Mouse (Mus musculus) ES-E14 (cell line): ENCODE results near the gene Cacng5. TPM values are rescaled to one million over a fixed set of nuclear protein-coding genes. Genes with fewer than 3 reads are reported as not detected.

Experiments
- DNase-seq: peaks from one replicate; pipeline ENCODE4 v3.0.0-alpha.2; 2013; ENCODE audit warnings: low read depth, low spot score
- H3K27ac ChIP-seq: 2 replicates; pipeline ENCODE4 v1.5.1; 2012; ENCODE audit warnings: low read depth, mild to moderate bottlenecking, low read length, moderate library complexity, mixed read lengths; ENCODE audit not compliant: poor library complexity, insufficient read depth, severe bottlenecking
- H3K36me3 ChIP-seq: 2 replicates; pipeline ENCODE4 v1.6.1; 2012; ENCODE audit warnings: mild to moderate bottlenecking, low read length, moderate library complexity, mixed read lengths; ENCODE audit not compliant: control insufficient read depth, poor library complexity, insufficient read depth, severe bottlenecking
- H3K4me1 ChIP-seq, 2 experiments: fragments of 150-350 bp in 1 of 2; sonication (generic) in 1 of 2; 2 replicates each; pipeline ENCODE4 v1.6.1; 2012; ENCODE audit warnings: low read length in 2 of 2, mild to moderate bottlenecking in 1 of 2, mixed read lengths in 1 of 2; ENCODE audit not compliant: control insufficient read depth in 2 of 2, insufficient read depth in 2 of 2, poor library complexity in 1 of 2
- H3K4me3 ChIP-seq, 2 experiments: fragments of 150-350 bp in 1 of 2; sonication (generic) in 1 of 2; 2 replicates each; pipeline ENCODE4 v1.5.1; 2012; ENCODE audit warnings: low read length in 2 of 2, low read depth in 1 of 2, mild to moderate bottlenecking in 1 of 2, mixed read lengths in 1 of 2; ENCODE audit not compliant: insufficient read depth in 1 of 2, poor library complexity in 1 of 2, severe bottlenecking in 1 of 2
- H3K9ac ChIP-seq: 2 replicates; pipeline ENCODE4 v1.6.1; 2012; ENCODE audit warnings: low read depth, mild to moderate bottlenecking, low read length, mixed read lengths; ENCODE audit not compliant: poor library complexity, insufficient read depth, severe bottlenecking
- H3K9me3 ChIP-seq: fragments of 150-350 bp; sonication (generic); 2 replicates; pipeline ENCODE4 v1.6.1; 2012; ENCODE audit warnings: low read depth, mild to moderate bottlenecking, low read length; ENCODE audit not compliant: control insufficient read depth, insufficient read depth
- CHD2 ChIP-seq: IDR thresholded peaks from 2 replicates; pipeline ENCODE4 v1.6.1; 2014; ENCODE audit warnings: mild to moderate bottlenecking, low read depth, low read length, inconsistent platforms
- HCFC1 ChIP-seq: IDR thresholded peaks from 2 replicates; pipeline ENCODE4 v1.6.1; 2012; ENCODE audit warnings: low read length, inconsistent platforms, borderline replicate concordance; ENCODE audit not compliant: insufficient read depth
- MAFK ChIP-seq: IDR thresholded peaks from 2 replicates; pipeline ENCODE4 v1.6.1; 2014; ENCODE audit warnings: mild to moderate bottlenecking, low read depth, low read length, inconsistent platforms; ENCODE audit not compliant: insufficient read depth
- ZC3H11A ChIP-seq: IDR thresholded peaks from 2 replicates; pipeline ENCODE4 v1.6.1; 2012; ENCODE audit warnings: low read depth, mild to moderate bottlenecking, inconsistent platforms, low read length, borderline replicate concordance
- ZNF384 ChIP-seq: IDR thresholded peaks from 2 replicates; pipeline ENCODE4 v1.6.1; 2012; ENCODE audit warnings: low read depth, low read length, inconsistent platforms
- in situ Hi-C, 2 experiments: fragments of 600-800 bp; cut with MboI; formaldehyde crosslinking; loops; one replicate each; pipeline ENCODE4 v1.15.1; 2025; ENCODE audit warnings: low sequenced_read_pairs in 2 of 2, inconsistent platforms in 1 of 2; ENCODE audit not compliant: unreplicated experiment in 2 of 2
- total RNA-seq: library from RNA; depleted of rRNA; stranded (reverse); fragments of 300-350 nt; gene quantifications from 2 replicates; pipeline ENCODE4 v1.2.3, GENCODE M21; 2012; rRNA removed

Gene Cacng5
- 0.40 and 0.63 TPM in 2 replicates for total RNA-seq

DNA sequence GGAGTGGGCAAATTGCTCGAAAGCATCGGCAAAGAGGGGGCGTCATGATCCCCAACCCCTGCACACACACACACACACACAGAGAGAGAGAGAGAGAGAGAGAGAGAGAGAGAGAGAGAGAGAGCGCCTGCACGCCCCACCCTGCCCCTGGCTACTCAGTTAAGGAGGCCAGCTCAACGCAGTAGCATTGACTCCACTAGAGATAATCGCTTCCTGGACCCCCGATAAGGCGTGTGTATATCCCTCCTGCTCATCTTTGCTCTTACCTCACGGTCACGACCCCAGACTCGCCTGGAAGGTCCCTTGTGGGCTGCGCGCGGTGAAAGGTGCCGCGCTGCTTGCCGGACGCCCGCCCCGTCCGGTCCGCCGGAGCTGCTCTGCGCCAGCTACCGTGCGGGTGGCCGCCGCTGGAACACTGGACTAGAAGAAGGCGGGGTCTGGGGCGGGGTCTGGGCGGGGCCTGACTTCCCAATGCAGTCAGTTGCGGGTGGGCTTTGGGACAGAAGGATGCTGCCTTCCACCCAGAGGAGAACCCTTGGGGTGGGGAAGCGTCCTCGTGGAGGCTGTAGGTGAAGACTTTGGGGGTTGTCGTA, at the start of gene Cacng5:
TSS of gene Cacng5 (minus strand) at position 422 of the 593 bp plus-strand sequence.
- peak within 1 kb of the TSS; percentile 62 for H3K9ac ChIP-seq
- H3K27ac ChIP-seq = no peak within 1 kb of the TSS
- TF ChIP-seq ZNF384 = no peak
- TF ChIP-seq MAFK = no peak
- no peak for TF ChIP-seq HCFC1
- no peak for TF ChIP-seq ZC3H11A
- no peak for TF ChIP-seq CHD2
- no peak for DNase-seq
- H3K36me3 ChIP-seq = no peaks in the 10 kb centered on the region
- H3K9me3 ChIP-seq = no peaks in the 10 kb centered on the region
- in situ Hi-C loops = no loop called here
- H3K4me3 ChIP-seq = peak within 1 kb of the TSS; percentile 78 to 89
- H3K4me1 ChIP-seq = peaks cover 0 to 6% of the 10 kb centered on the region in 2 experiments; a peak in 2 of 4 replicates

DNA sequence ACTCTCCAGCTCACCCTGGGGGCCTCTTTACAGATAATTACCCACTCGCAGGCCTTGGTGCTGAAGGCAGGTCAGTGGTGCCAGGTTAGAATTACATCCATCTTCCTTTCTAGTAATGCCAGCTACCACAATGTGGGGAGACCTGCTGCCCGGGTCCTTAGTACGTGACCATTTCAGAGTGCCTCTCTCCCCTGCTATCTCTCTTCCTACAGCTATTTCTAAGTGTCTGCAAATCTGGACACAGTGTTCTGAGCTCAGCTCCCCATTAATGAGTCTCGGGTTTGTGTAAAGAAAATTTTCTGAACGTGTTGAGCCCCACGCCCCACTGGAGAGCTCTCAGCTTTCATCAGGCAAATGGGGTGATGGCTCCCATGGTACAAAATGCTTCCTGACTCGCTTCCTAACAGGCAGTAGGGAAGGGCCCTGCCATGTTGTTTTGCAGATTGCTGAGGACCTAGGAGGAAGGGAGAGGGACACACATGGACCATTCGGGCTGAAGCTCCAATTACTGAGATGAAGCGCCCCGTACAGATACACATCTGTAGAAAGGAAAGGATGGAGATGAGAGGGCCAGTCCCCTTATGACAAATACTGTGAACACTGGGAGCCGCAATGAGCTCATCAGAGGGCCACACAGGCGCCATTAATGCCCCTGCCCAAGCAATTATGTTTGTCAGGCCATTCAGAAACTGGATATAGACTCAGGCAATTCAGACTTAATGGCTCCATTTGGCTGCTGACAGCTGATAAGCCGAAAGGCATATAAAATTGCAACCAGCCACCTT, 42.9 kb upstream of the Cacng5 start:
- TF ChIP-seq HCFC1 = no peak
- TF ChIP-seq CHD2 = no peak
- no peak for TF ChIP-seq ZC3H11A
- no peak for TF ChIP-seq MAFK
- TF ChIP-seq ZNF384 = no peak
- H3K9me3 ChIP-seq = peaks cover 1% of the 10 kb centered on the region; the same call in 1 of the 2 replicates
- H3K36me3 ChIP-seq = peaks cover 5% of the 10 kb centered on the region; the same call in 1 of the 2 replicates
- no peak overlapping the region for H3K4me3 ChIP-seq
- DNase-seq = no peak
- H3K9ac ChIP-seq = no peak overlapping the region
- in situ Hi-C loops = no loop called here
- H3K27ac ChIP-seq = no peak overlapping the region
- H3K4me1 ChIP-seq = no peaks in the 10 kb centered on the region

DNA sequence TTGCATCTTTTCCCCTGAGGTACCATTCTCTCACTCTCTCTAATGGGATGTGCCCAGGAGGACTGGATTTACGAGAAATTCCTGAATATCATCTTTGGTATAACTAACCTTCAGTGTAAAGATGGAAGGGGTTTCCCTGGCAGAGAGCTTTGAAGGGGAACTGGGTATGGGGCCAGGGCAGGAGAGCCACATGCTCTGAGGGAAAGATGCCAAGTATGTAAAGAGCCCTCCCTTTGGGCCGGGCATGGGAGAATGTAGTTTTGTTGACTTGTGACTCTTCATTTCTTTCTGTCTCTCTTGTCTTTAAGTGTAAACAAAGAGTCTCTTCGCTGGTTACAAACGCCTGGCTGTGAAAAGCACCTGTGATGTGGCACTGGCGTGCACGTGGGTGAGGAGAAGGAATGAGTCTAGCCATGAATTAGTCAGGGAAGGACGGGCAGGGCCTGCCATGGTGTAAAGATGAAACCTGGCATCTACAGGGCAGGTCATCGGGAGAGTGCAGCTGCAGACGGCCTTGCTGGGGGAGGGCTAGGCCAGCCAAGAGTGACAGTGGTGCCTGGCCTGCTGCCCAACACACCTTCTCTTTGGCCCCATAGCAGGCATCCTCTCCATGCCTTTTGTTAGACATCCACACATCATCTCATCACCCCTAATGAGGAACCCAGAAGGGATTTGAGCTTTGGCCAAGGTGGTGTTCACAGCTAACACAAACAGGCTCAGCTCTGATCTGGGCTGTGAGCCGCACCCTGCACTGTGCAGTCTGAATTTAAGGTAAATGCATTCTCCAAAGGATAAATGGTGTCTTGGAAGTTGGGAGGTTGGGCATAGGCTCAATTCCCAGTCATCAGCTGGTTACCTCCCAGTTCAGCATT, 40.6 kb upstream of the Cacng5 start:
- Histone ChIP-seq H3K4me3 (no peak overlapping the region), H3K27ac (no peak overlapping the region), H3K9me3 (peaks cover 1% of the 10 kb centered on the region; the same call in 1 of the 2 replicates), H3K9ac (no peak overlapping the region), H3K4me1 (no peaks in the 10 kb centered on the region), H3K36me3 (peaks cover 2% of the 10 kb centered on the region; the same call in 1 of the 2 replicates)
- in situ Hi-C loops = no loop called here
- TF ChIP-seq MAFK = no peak
- TF ChIP-seq HCFC1 = no peak
- no peak for TF ChIP-seq ZNF384
- no peak for TF ChIP-seq ZC3H11A
- TF ChIP-seq CHD2 = no peak
- DNase-seq = no peak

DNA sequence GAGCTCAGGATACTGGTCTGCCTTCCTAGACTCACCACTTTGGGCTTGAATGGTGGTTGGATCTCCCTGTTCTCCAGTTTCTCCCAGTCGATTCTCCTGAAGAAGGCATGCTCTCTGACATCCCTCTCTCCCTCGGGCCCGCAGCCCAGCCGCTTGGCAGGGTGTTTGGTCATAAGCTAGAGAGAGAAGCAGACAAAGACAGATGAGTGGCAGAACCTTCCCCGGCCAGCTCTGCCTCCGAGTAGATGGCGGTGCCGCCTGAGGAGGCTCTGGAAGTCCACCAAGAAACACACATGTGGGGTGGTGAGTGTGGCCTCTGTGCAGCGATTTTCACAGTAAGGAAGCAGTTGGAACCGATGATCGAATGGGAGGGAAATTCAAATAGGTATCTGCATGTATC, 36.6 kb upstream of the Cacng5 start:
- Histone ChIP-seq H3K36me3 (no peaks in the 10 kb centered on the region), H3K4me3 (no peak overlapping the region), H3K9me3 (no peaks in the 10 kb centered on the region), H3K9ac (no peak overlapping the region), H3K4me1 (no peaks in the 10 kb centered on the region), H3K27ac (no peak overlapping the region)
- no peak for TF ChIP-seq ZC3H11A
- no peak for TF ChIP-seq MAFK
- TF ChIP-seq CHD2 = no peak
- TF ChIP-seq HCFC1 = no peak
- no peak for DNase-seq
- in situ Hi-C loops = no loop called here
